Mouse (Mus musculus): ENCODE measurements around the gene Slc17a7. TPM values are rescaled to one million over a fixed set of nuclear protein-coding genes. Genes with fewer than 3 reads are reported as not detected.

Slc17a7 gene
- polyA plus RNA-seq, 2 experiments = 0.18 to 0.58 TPM

DNA sequence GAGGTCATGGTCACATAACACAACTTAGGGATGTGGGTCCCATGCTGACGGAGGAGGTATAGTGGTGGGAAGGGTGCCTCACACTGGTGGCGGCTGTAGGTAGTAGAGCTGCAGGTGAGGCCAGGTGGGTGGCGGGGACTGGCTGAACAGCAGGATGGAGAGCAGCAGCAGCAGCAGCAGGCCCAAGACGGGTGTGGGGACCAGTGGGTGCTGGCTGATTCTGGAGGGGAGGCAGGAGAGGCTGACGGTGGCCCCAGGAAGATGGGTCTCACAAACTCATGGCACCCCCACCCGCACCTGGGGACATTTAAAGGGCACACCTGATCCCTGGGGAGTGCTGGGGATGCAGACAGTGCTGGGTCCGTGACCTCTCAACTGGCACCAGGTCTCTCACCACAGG is 19.9 kb downstream of the Slc17a7 start:
- Histone ChIP-seq H3K9me3 (ENCODE audit: control insufficient read depth, low read length) (no peaks in the 10 kb centered on the region), H3K4me2 (replicated peaks; ENCODE audit: low read depth, low read length, severe bottlenecking) (no peak overlapping the region), H3K36me3 (ENCODE audit: control insufficient read depth, insufficient read depth, low read length) (no peaks in the 10 kb centered on the region), H3K27ac (replicated peaks; ENCODE audit: low read depth, low read length) (no peak overlapping the region), H3K9ac (ENCODE audit: low read depth, low read length, severe bottlenecking) (no peak overlapping the region), H3K4me3 (replicated peaks; ENCODE audit: low read length) (no peak overlapping the region), H3K4me1 (ENCODE audit: control insufficient read depth, insufficient read depth, low read length) (no peaks in the 10 kb centered on the region), H3K27me3 (ENCODE audit: control insufficient read depth, insufficient read depth, low read length) (peaks cover 53% of the 10 kb centered on the region)
- DNase-seq (ENCODE audit: low spot score) (no peak), ATAC-seq (ENCODE audit: low FRiP score, low read depth) (no peak)
- WGBS = 69% methylated on average over 5 of the region's 7 CpGs
- TF ChIP-seq POLR2A (IDR thresholded peaks at IDR 0.05; ENCODE audit: borderline replicate concordance, extremely low read depth, insufficient read depth, insufficient read length) = no peak

- Histone ChIP-seq H3K4me1 (ENCODE audit: control insufficient read depth, insufficient read depth, low read length) (no peaks in the 10 kb centered on the region), H3K27me3 (ENCODE audit: control insufficient read depth, insufficient read depth, low read length) (peaks cover 33% of the 10 kb centered on the region), H3K4me3 (replicated peaks; ENCODE audit: low read length) (no peak overlapping the region), H3K9me3 (ENCODE audit: control insufficient read depth, low read length) (no peaks in the 10 kb centered on the region), H3K4me2 (replicated peaks; ENCODE audit: low read depth, low read length, severe bottlenecking) (no peak overlapping the region), H3K9ac (ENCODE audit: low read depth, low read length, severe bottlenecking) (no peak overlapping the region), H3K27ac (replicated peaks; ENCODE audit: low read depth, low read length) (no peak overlapping the region), H3K36me3 (ENCODE audit: control insufficient read depth, insufficient read depth, low read length) (no peaks in the 10 kb centered on the region)
- no peak for DNase-seq (ENCODE audit: low spot score)
- no peak for ATAC-seq (ENCODE audit: low FRiP score, low read depth)
- 48% methylated on average over 7 of the region's 7 CpGs for WGBS
- TF ChIP-seq POLR2A (IDR thresholded peaks at IDR 0.05; ENCODE audit: borderline replicate concordance, extremely low read depth, insufficient read depth, insufficient read length) = no peak
Observed at GRCm38 (mm10) chr7:45185921-45186320, 22.2 kb downstream of the Slc17a7 start.

GRCm38 (mm10) chr7:45189600-45189999 is 25.9 kb downstream of the Slc17a7 start:
- DNase-seq (ENCODE audit: low spot score) = no peak
- Histone ChIP-seq H3K27ac (replicated peaks; ENCODE audit: low read depth, low read length) (no peak overlapping the region), H3K9ac (ENCODE audit: low read depth, low read length, severe bottlenecking) (no peak overlapping the region), H3K27me3 (ENCODE audit: control insufficient read depth, insufficient read depth, low read length) (no peaks in the 10 kb centered on the region), H3K4me2 (replicated peaks; ENCODE audit: low read depth, low read length, severe bottlenecking) (no peak overlapping the region), H3K9me3 (ENCODE audit: control insufficient read depth, low read length) (no peaks in the 10 kb centered on the region), H3K4me1 (ENCODE audit: control insufficient read depth, insufficient read depth, low read length) (peaks cover 4% of the 10 kb centered on the region), H3K36me3 (ENCODE audit: control insufficient read depth, insufficient read depth, low read length) (no peaks in the 10 kb centered on the region), H3K4me3 (replicated peaks; ENCODE audit: low read length) (no peak overlapping the region)
- ATAC-seq (ENCODE audit: low FRiP score, low read depth) = no peak
- TF ChIP-seq POLR2A (IDR thresholded peaks at IDR 0.05; ENCODE audit: borderline replicate concordance, extremely low read depth, insufficient read depth, insufficient read length) = no peak
- 60% methylated on average over 16 of the region's 16 CpGs for WGBS

GRCm38 (mm10) chr7:45190186-45190585 is 26.4 kb downstream of the Slc17a7 start:
- H3K4me2 ChIP-seq (replicated peaks; ENCODE audit: low read depth, low read length, severe bottlenecking) = no peak overlapping the region
- no peaks in the 10 kb centered on the region for H3K9me3 ChIP-seq (ENCODE audit: control insufficient read depth, low read length)
- WGBS = 91% methylated on average over 6 of the region's 6 CpGs
- H3K27ac ChIP-seq (replicated peaks; ENCODE audit: low read depth, low read length) = no peak overlapping the region
- no peak for ATAC-seq (ENCODE audit: low FRiP score, low read depth)
- no peak overlapping the region for H3K9ac ChIP-seq (ENCODE audit: low read depth, low read length, severe bottlenecking)
- H3K27me3 ChIP-seq (ENCODE audit: control insufficient read depth, insufficient read depth, low read length) = no peaks in the 10 kb centered on the region
- H3K4me1 ChIP-seq (ENCODE audit: control insufficient read depth, insufficient read depth, low read length) = peaks cover 4% of the 10 kb centered on the region
- no peaks in the 10 kb centered on the region for H3K36me3 ChIP-seq (ENCODE audit: control insufficient read depth, insufficient read depth, low read length)
- no peak for TF ChIP-seq POLR2A (IDR thresholded peaks at IDR 0.05; ENCODE audit: borderline replicate concordance, extremely low read depth, insufficient read depth, insufficient read length)
- H3K4me3 ChIP-seq (replicated peaks; ENCODE audit: low read length) = no peak overlapping the region
- DNase-seq (ENCODE audit: low spot score) = no peak

DNA sequence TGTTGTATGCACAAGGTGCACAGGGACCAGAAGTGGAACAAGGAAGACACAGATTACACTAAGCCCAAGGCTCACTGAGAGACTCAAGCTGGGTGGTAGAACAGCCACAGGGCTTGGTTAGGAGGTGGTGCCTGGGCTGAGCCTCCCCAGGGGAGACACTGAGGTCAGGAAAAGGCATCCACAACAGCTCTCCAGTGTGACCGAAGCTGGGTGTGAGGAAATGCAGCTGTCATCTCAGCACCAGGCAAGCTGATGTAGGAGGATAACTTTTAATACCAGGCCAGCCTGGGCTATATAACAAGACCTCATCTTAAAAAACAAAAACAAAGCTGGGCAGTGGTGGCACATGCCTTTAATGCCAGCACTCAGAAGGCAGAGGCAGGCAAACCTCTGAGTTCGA is 27.4 kb downstream of the Slc17a7 start:
- H3K27ac ChIP-seq (replicated peaks; ENCODE audit: low read depth, low read length) = no peak overlapping the region
- no peak for ATAC-seq (ENCODE audit: low FRiP score, low read depth)
- WGBS = 64% methylated on average over 2 of the region's 2 CpGs

More for the DNA sequence above, 27.4 kb downstream of the Slc17a7 start:
- Histone ChIP-seq H3K4me3 (replicated peaks; ENCODE audit: low read length) (no peak overlapping the region), H3K4me2 (replicated peaks; ENCODE audit: low read depth, low read length, severe bottlenecking) (no peak overlapping the region), H3K9ac (ENCODE audit: low read depth, low read length, severe bottlenecking) (no peak overlapping the region), H3K4me1 (ENCODE audit: control insufficient read depth, insufficient read depth, low read length) (peaks cover 4% of the 10 kb centered on the region), H3K27me3 (ENCODE audit: control insufficient read depth, insufficient read depth, low read length) (no peaks in the 10 kb centered on the region), H3K36me3 (ENCODE audit: control insufficient read depth, insufficient read depth, low read length) (no peaks in the 10 kb centered on the region), H3K9me3 (ENCODE audit: control insufficient read depth, low read length) (no peaks in the 10 kb centered on the region)
- DNase-seq (ENCODE audit: low spot score) = no peak
- no peak for TF ChIP-seq POLR2A (IDR thresholded peaks at IDR 0.05; ENCODE audit: borderline replicate concordance, extremely low read depth, insufficient read depth, insufficient read length)
